Mouse (Mus musculus): ENCODE data around the gene Stk17b.

The Stk17b gene

GRCm38 (mm10) chr1:53784721-53785418 is at the start of gene Stk17b:
Stk17b (minus strand) TSS chr1:53785224.
- DNase-seq (ENCODE audit: extremely low read depth, insufficient read length, low spot score): peak; percentile 93

GRCm38 (mm10) chr1:53830286-53830685 is 45.3 kb upstream of the Stk17b start:
- no peak for DNase-seq (ENCODE audit: extremely low read depth, insufficient read length, low spot score)

- no peak for DNase-seq (ENCODE audit: extremely low read depth, insufficient read length, low spot score)
Observed at GRCm38 (mm10) chr1:53829089-53829488, 44.1 kb upstream of the Stk17b start.

GRCm38 (mm10) chr1:53824446-53825337 is 39.7 kb upstream of the Stk17b start:
- no peak for DNase-seq (ENCODE audit: extremely low read depth, insufficient read length, low spot score)

- DNase-seq (ENCODE audit: extremely low read depth, insufficient read length, low spot score): no peak
Observed at GRCm38 (mm10) chr1:53823687-53824445, 38.8 kb upstream of the Stk17b start.

GRCm38 (mm10) chr1:53821983-53822382 is 37.0 kb upstream of the Stk17b start:
- DNase-seq (ENCODE audit: extremely low read depth, insufficient read length, low spot score): no peak

GRCm38 (mm10) chr1:53820041-53820632 is 35.1 kb upstream of the Stk17b start:
- no peak for DNase-seq (ENCODE audit: extremely low read depth, insufficient read length, low spot score)

- DNase-seq (ENCODE audit: extremely low read depth, insufficient read length, low spot score): no peak
Observed at GRCm38 (mm10) chr1:53818072-53818862, 33.2 kb upstream of the Stk17b start.

- DNase-seq (ENCODE audit: extremely low read depth, insufficient read length, low spot score): no peak
Observed at GRCm38 (mm10) chr1:53816353-53816752, 31.3 kb upstream of the Stk17b start.

- no peak for DNase-seq (ENCODE audit: extremely low read depth, insufficient read length, low spot score)
Observed at GRCm38 (mm10) chr1:53814077-53814705, 29.2 kb upstream of the Stk17b start.

- no peak for DNase-seq (ENCODE audit: extremely low read depth, insufficient read length, low spot score)
Observed at GRCm38 (mm10) chr1:53811919-53812318, 26.9 kb upstream of the Stk17b start.

- DNase-seq (ENCODE audit: extremely low read depth, insufficient read length, low spot score): no peak
Observed at GRCm38 (mm10) chr1:53808229-53808628, 23.2 kb upstream of the Stk17b start.

GRCm38 (mm10) chr1:53797811-53798210 is 12.8 kb upstream of the Stk17b start:
- no peak for DNase-seq (ENCODE audit: extremely low read depth, insufficient read length, low spot score)

- DNase-seq (ENCODE audit: extremely low read depth, insufficient read length, low spot score): no peak
Observed at GRCm38 (mm10) chr1:53797074-53797473, 12.1 kb upstream of the Stk17b start.

GRCm38 (mm10) chr1:53796271-53796670 is 11.2 kb upstream of the Stk17b start:
- no peak for DNase-seq (ENCODE audit: extremely low read depth, insufficient read length, low spot score)

GRCm38 (mm10) chr1:53795591-53795990 is 10.6 kb upstream of the Stk17b start:
- no peak for DNase-seq (ENCODE audit: extremely low read depth, insufficient read length, low spot score)

GRCm38 (mm10) chr1:53795081-53795480 is 10.1 kb upstream of the Stk17b start:
- DNase-seq (ENCODE audit: extremely low read depth, insufficient read length, low spot score): no peak

GRCm38 (mm10) chr1:53794279-53794678 is 9.3 kb upstream of the Stk17b start:
- DNase-seq (ENCODE audit: extremely low read depth, insufficient read length, low spot score): no peak

GRCm38 (mm10) chr1:53791343-53791742 is 6.3 kb upstream of the Stk17b start:
- no peak for DNase-seq (ENCODE audit: extremely low read depth, insufficient read length, low spot score)

Data from 3134 (cell line).